Mouse (Mus musculus): Measurements from ENCODE around the gene Gucy2c.

Gene Gucy2c

GRCm38 (mm10) chr6:136669274-136669673 lies 112.3 kb downstream of the Gucy2c start:
- DNase-seq (ENCODE audit: extremely low read depth, low read depth): no peak

- DNase-seq (ENCODE audit: extremely low read depth, low read depth): no peak
These were observed 113.1 kb downstream of the Gucy2c start for GRCm38 (mm10) chr6:136668266-136668986.

- no peak for DNase-seq (ENCODE audit: extremely low read depth, low read depth)
These were observed 119.5 kb downstream of the Gucy2c start for GRCm38 (mm10) chr6:136662063-136662462.

- no peak for DNase-seq (ENCODE audit: extremely low read depth, low read depth)
These were observed 119.9 kb downstream of the Gucy2c start, which contains the start of gene Plbd1 for GRCm38 (mm10) chr6:136661706-136662016. Gene Plbd1 (minus strand): TSS chr6:136661928.

- no peak for DNase-seq (ENCODE audit: extremely low read depth, low read depth)
These were observed 120.5 kb downstream of the Gucy2c start for GRCm38 (mm10) chr6:136660831-136661705.

GRCm38 (mm10) chr6:136659226-136659625 lies 122.3 kb downstream of the Gucy2c start:
- no peak for DNase-seq (ENCODE audit: extremely low read depth, low read depth)

- no peak for DNase-seq (ENCODE audit: extremely low read depth, low read depth)
These were observed 123.3 kb downstream of the Gucy2c start for GRCm38 (mm10) chr6:136658303-136658702.

- no peak for DNase-seq (ENCODE audit: extremely low read depth, low read depth)
These were observed 125.8 kb downstream of the Gucy2c start for GRCm38 (mm10) chr6:136655786-136656185.

- DNase-seq (ENCODE audit: extremely low read depth, low read depth): no peak
These were observed 127.1 kb downstream of the Gucy2c start for GRCm38 (mm10) chr6:136654470-136654869.

GRCm38 (mm10) chr6:136653331-136653730 lies 128.2 kb downstream of the Gucy2c start:
- no peak for DNase-seq (ENCODE audit: extremely low read depth, low read depth)

GRCm38 (mm10) chr6:136650664-136651063 lies 130.9 kb downstream of the Gucy2c start:
- DNase-seq (ENCODE audit: extremely low read depth, low read depth): no peak

- no peak for DNase-seq (ENCODE audit: extremely low read depth, low read depth)
These were observed 134.1 kb downstream of the Gucy2c start for GRCm38 (mm10) chr6:136647455-136647861.

All from MEL-GATA-1-ER (cell line).